Mouse (Mus musculus) intestine, embryonic 15.5 days (tissue): ENCODE results near the gene Vwa3b. TPM values are rescaled to one million over a fixed set of nuclear protein-coding genes. Genes with fewer than 3 reads are reported as not detected.

Source experiments
- ATAC-seq: fragments of 200-750 bp; cut with Nextera tagmentation; 2 replicates; pipeline ENCODE4 v1.8.0; 2017; ENCODE audit warnings: moderate TSS enrichment, moderate library complexity
- H3K27ac ChIP-seq: fragments of 300-500 bp; sonication (generic); 2 replicates; pipeline ENCODE4 v1.5.1; 2015; ENCODE audit warnings: mild to moderate bottlenecking, inconsistent platforms
- H3K27me3 ChIP-seq: fragments of 300-500 bp; sonication (generic); replicated peaks from 2 replicates; pipeline ENCODE4 v1.6.1; 2015; ENCODE audit warnings: inconsistent platforms
- H3K36me3 ChIP-seq: fragments of 300-500 bp; sonication (generic); 2 replicates; pipeline ENCODE4 v1.6.1; 2015; ENCODE audit warnings: inconsistent platforms
- H3K4me1 ChIP-seq: fragments of 300-500 bp; sonication (generic); replicated peaks from 2 replicates; pipeline ENCODE4 v1.6.1; 2015; ENCODE audit warnings: inconsistent platforms
- H3K4me2 ChIP-seq: fragments of 300-500 bp; sonication (generic); replicated peaks from 2 replicates; pipeline ENCODE4 v1.6.1; 2015; ENCODE audit warnings: mild to moderate bottlenecking, inconsistent platforms
- H3K4me3 ChIP-seq: fragments of 300-500 bp; sonication (generic); replicated peaks from 2 replicates; pipeline ENCODE4 v1.5.1; 2015; ENCODE audit warnings: inconsistent platforms
- H3K9ac ChIP-seq: fragments of 300-500 bp; sonication (generic); 2 replicates; pipeline ENCODE4 v1.6.1; 2015; ENCODE audit warnings: inconsistent platforms
- H3K9me3 ChIP-seq: fragments of 300-500 bp; sonication (generic); 2 replicates; pipeline ENCODE4 v1.6.1; 2016; ENCODE audit warnings: inconsistent platforms
- WGBS: fragments of 180-500 bp; shearing (Covaris S2); methylation state at CpG from one replicate; pipeline ENCODE4 v1.1.7; 2015; 5-methylcytosine and 5-hydroxymethylcytosine counted together
- polyA plus RNA-seq: library from polyadenylated mRNA; unstranded; fragments of >200 nt; fragmentation: Nextera tagmentation; extraction: Ambion mirVana; gene quantifications from 2 replicates; pipeline ENCODE4 v1.2.1, GENCODE M21; 2015

The Vwa3b gene
- 1.7 and 1.9 TPM in 2 replicates for polyA plus RNA-seq

DNA sequence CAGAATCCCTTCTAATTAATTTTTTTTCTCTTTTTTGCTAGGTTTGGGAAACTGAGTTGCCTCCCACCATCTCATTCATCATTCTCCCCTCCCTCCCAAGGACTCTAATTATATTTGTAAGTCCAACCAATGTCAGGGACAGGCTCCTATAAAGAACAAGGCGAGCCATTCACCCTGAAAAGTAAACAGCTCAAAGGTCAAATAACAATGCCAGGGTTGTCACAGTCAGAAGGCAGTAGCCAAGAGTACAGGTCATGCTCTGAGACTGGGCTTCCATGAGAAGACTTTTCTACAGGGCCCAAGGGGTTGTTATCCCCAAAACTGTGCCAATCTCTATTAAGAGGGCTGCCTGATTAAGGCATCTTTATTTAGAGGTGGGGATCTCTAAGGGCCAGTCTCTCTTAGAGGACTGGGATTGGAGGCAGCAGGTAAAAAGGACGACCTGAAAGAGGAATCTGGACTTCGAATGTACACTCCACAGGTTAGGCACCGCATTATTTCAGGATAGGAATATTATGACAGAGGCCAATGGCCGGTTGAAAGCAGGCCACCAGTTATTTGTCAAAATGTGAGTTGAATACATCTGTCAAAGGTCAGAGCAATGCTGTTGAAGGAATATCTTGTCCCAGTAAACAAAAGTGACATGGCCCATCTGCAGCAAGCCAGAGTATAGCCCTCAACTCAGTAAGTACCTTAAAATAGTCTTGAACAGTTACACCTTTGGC, at the start of gene Vwa3b:
Gene Vwa3b, plus strand, starts transcription at position 635 of the 725 bp plus-strand sequence.
- H3K27ac ChIP-seq, result no peak within 1 kb of the TSS
- WGBS, result 56% methylated on average over 5 of the region's 5 CpGs
- H3K36me3 ChIP-seq, result no peaks in the 10 kb centered on the region
- H3K9ac ChIP-seq, result no peak within 1 kb of the TSS
- no peak within 1 kb of the TSS for H3K4me2 ChIP-seq
- H3K4me3 ChIP-seq, result no peak within 1 kb of the TSS
- peaks cover 7% of the 10 kb centered on the region; the same call in 1 of the 2 replicates for H3K4me1 ChIP-seq
- ATAC-seq, result 0 out of 2 replicates have a peak, but pooled peaks have one; percentile 39
- no peaks in the 10 kb centered on the region for H3K9me3 ChIP-seq
- no peaks in the 10 kb centered on the region for H3K27me3 ChIP-seq

DNA sequence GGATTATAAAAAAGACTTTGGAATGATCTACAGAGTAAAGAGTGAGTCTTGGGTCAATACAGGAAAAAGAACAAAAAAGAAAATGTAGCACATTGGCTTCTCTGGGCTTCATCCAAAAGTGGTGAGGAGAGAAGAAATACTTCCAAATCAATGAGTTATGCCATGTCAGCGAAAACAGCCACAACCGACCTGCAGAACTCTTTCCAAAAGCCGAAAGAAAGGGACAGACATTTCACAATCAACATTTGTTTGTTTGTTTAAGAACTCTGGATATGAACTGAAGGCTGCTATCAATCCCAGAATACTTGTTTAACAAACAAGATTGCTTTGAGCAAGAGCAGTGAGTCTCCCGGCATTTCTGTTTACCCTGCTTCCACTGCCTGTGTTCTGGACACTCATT, 49.6 kb upstream of the Vwa3b start:
- no peak for ATAC-seq
- Histone ChIP-seq H3K9ac (no peak overlapping the region), H3K27me3 (no peaks in the 10 kb centered on the region), H3K36me3 (no peaks in the 10 kb centered on the region), H3K4me2 (no peak overlapping the region), H3K9me3 (no peaks in the 10 kb centered on the region), H3K27ac (no peak overlapping the region), H3K4me1 (no peaks in the 10 kb centered on the region), H3K4me3 (no peak overlapping the region)
- WGBS, result 67% methylated on average over 4 of the region's 4 CpGs

DNA sequence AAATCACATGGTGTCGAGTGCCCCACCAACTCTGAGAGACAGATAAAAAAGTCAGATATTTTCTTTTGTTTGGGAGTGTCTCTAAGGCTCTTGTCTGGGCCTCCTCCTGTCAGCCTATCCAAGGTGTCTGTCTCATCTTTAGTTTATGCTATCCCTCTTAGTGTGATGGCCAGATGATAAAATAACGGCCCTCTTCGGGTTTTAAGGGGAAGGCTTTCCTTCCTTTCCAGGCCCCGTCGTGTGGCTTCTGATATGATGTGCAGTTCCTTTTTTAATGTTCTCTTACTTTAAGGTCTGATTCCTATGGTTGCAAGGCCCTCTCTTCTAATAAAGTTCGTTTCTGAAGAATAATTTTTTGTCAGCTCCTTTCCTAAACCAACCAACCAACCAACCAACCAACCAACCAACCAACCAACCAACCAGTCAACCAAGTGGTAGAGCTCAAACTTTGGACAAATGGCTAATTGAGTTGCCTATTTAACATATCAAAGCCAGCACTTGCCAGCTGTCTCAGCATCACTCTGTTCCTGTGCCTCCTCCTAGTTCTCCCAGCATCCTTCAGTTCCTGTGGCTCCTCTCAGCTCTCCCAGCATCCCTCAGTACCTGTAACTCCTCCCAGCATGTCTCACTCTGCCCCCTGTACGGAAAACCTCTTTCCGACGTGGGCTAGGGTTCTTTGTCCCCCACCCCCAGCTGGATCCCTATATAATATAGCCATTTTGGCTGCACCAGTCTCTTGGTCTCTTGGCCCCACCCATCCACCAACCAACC, 44.0 kb upstream of the Vwa3b start:
- WGBS, result 79% methylated on average over 9 of the region's 9 CpGs
- H3K27me3 ChIP-seq, result no peaks in the 10 kb centered on the region
- no peaks in the 10 kb centered on the region for H3K9me3 ChIP-seq
- no peaks in the 10 kb centered on the region for H3K36me3 ChIP-seq
- H3K4me1 ChIP-seq, result no peaks in the 10 kb centered on the region
- no peak overlapping the region for H3K4me3 ChIP-seq
- H3K27ac ChIP-seq, result no peak overlapping the region
- no peak overlapping the region for H3K9ac ChIP-seq
- no peak for ATAC-seq
- H3K4me2 ChIP-seq, result no peak overlapping the region

DNA sequence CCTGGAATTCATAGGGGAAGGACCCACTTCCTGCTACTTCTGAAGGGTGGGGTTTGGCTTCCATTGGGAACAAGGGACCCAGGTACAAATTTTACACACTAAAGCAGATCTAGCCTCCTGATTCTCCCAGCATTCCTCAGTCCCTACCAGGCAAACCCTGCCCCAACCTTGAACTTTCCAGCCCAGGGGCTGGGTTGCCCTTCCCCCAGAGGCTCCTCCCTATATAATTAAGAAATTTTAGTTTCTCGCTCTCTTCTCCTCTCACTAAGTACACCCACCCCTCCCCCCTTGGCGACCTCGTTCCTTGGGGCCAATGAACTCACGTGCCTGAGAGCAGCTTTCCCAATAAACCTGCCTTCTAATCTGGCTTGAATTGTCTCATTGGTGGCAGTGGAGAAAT, 42.6 kb upstream of the Vwa3b start:
- Histone ChIP-seq H3K9ac (no peak overlapping the region), H3K27ac (no peak overlapping the region), H3K4me2 (no peak overlapping the region), H3K9me3 (no peaks in the 10 kb centered on the region), H3K4me3 (no peak overlapping the region), H3K4me1 (no peaks in the 10 kb centered on the region), H3K27me3 (no peaks in the 10 kb centered on the region), H3K36me3 (no peaks in the 10 kb centered on the region)
- WGBS, result 24% methylated on average over 4 of the region's 4 CpGs
- no peak for ATAC-seq

DNA sequence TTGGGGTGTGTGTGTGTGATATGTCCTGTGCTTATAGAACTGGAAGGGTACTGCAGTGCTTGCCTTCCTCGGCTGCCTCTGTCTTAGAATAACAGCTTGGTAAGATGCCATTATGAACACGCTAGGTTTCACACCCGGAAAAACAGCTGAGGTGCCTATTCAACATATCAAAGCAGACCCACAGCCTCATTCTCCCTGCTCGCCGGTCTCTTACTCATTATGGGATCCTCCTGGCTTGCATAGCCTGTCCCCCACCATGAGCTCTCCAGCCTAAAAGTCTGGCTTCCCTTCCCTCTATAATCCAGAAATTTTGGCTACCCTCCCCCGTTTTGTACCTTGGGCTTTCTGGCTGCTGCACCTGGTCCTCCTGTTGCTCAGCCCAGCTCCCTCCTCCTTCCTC, 42.0 kb upstream of the Vwa3b start:
- Histone ChIP-seq H3K27ac (no peak overlapping the region), H3K4me3 (no peak overlapping the region), H3K4me2 (no peak overlapping the region), H3K27me3 (no peaks in the 10 kb centered on the region), H3K9me3 (no peaks in the 10 kb centered on the region), H3K9ac (no peak overlapping the region), H3K36me3 (no peaks in the 10 kb centered on the region), H3K4me1 (no peaks in the 10 kb centered on the region)
- no peak for ATAC-seq
- WGBS, result 39% methylated on average over 6 of the region's 6 CpGs

DNA sequence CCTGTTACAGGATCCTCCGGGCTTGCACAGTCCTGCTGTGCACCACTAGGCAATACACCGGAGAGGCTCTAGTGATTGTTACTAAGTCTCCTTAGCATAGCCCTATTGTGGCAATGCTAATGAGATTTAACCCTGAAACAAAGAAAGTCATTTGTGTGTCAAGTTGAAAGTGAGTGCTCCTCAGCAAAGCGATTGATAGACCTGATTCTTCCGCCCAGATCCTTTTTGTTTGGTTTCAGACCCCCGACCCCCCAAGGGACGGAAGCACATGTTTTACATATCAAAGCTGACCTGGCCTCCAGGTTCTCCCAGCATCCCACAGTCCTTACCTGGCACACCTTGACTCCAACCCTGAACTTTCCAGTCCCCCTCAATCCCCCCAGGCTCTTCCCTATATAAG, 40.5 kb upstream of the Vwa3b start:
- no peaks in the 10 kb centered on the region for H3K4me1 ChIP-seq
- no peaks in the 10 kb centered on the region for H3K9me3 ChIP-seq
- no peak overlapping the region for H3K27ac ChIP-seq
- no peak for ATAC-seq
- H3K4me2 ChIP-seq, result no peak overlapping the region
- no peak overlapping the region for H3K4me3 ChIP-seq
- no peaks in the 10 kb centered on the region for H3K27me3 ChIP-seq
- H3K9ac ChIP-seq, result no peak overlapping the region
- H3K36me3 ChIP-seq, result no peaks in the 10 kb centered on the region
- WGBS, result 59% methylated on average over 6 of the region's 6 CpGs

DNA sequence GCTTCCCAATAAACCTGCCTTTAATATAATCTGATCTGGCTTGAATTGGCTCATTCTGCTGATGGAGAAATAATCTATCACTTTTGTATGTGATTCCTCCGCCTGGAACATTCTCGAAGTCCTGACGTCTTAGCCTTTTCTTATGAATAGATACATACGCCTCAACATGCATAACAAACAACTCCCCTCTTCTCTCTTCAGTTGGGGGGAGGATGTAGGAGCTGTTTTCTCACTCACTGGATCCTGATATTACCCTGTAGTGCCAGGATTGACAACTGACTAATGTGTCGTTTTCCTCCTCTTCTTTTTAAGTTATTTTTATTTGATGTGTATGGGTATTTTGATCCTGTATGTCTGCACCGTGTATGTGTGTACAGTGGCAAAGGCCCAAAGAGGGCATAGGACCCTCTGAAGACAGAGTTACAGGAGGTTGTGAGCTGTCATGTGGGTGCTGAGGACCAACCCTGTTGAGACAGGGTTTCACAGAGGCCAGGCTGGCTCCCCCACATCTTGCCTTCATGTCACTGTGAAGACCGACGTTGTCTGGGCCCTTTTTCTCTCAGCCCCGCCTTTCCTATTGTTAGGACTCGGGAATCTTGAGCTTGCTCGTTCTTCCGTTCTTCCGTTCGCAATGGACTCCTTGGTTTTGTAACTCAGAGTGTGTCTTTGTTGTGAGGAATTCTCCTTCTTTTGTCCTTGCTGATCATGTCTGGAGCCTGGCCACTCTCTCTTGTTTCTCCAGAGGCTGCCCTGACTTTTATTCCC, 39.8 kb upstream of the Vwa3b start:
- Histone ChIP-seq H3K27ac (no peak overlapping the region), H3K4me1 (no peaks in the 10 kb centered on the region), H3K9ac (no peak overlapping the region), H3K4me3 (no peak overlapping the region), H3K36me3 (no peaks in the 10 kb centered on the region), H3K4me2 (no peak overlapping the region), H3K9me3 (no peaks in the 10 kb centered on the region), H3K27me3 (no peaks in the 10 kb centered on the region)
- ATAC-seq, result no peak
- 75% methylated on average over 14 of the region's 14 CpGs for WGBS

DNA sequence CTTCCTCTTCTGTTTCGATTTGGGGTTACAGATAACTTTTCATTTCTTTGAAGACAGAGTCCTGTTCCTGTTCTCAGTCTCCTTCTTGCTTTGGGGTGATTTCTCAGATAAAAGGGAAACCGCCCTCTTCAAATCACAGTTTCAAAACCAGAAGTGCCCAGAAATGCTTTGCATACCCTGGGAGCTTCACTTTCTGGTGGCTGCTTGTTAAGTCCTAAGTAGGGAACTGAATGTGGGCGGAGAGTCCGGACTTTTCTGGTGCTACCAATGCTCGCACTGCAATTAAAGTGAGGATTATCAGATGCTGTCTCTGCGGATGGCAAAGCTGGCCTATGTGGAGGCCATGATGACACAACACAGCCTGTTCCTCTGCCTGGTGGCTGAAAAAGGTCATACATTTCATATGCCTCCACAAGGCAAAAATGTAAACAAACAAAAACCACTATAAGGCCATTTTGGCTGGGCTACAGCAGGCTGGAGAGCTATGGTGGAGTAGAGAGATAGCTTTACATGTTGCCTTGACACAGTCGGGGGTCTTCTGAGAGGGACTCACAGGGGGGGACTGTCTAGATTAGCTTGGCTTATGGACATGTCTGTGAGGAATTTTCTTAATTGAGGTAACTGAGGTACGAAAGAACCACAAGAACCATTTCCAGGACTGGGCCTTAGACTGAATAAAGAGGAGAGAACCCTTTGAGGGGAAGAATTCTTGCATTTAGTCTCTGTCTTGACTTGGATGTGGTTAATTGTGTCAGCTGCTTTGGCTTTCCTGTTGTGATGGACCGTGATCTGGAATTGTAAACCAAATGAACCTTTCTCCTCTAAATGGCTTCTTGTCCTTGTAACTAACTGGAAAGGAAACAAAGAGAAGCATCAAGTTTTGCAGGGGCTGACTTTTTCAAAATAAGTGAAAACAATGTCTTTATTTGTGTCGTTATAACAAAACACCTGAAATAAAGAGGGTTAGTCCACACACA, 38.9 kb upstream of the Vwa3b start:
- Histone ChIP-seq H3K9me3 (no peaks in the 10 kb centered on the region), H3K27ac (no peak overlapping the region), H3K4me3 (no peak overlapping the region), H3K4me1 (no peaks in the 10 kb centered on the region), H3K27me3 (no peaks in the 10 kb centered on the region), H3K9ac (no peak overlapping the region), H3K36me3 (no peaks in the 10 kb centered on the region), H3K4me2 (no peak overlapping the region)
- ATAC-seq, result no peak
- 78% methylated on average over 10 of the region's 10 CpGs for WGBS

DNA sequence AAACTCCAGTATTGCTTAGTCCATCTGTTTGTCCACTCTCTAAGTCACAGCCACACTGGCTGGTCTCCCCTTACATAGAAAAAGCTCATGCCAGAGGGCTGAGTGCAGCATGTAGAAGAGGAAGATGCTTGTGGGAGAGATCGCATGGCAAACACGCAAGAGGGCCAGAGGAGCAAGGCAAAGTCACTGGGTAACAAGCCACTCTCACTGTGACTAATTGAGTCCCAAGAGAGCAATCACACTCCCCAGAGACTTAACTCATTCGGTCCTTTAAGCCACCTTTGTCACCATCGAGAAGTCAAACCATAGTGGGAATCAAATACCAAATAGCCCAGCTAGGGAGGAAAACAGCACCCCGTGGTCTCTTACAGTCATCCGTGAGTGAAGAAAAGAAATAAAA, 38.2 kb upstream of the Vwa3b start:
- Histone ChIP-seq H3K9ac (no peak overlapping the region), H3K4me3 (no peak overlapping the region), H3K4me1 (no peaks in the 10 kb centered on the region), H3K4me2 (no peak overlapping the region), H3K9me3 (no peaks in the 10 kb centered on the region), H3K36me3 (no peaks in the 10 kb centered on the region), H3K27me3 (no peaks in the 10 kb centered on the region), H3K27ac (no peak overlapping the region)
- WGBS, result 78% methylated on average over 6 of the region's 6 CpGs
- no peak for ATAC-seq

DNA sequence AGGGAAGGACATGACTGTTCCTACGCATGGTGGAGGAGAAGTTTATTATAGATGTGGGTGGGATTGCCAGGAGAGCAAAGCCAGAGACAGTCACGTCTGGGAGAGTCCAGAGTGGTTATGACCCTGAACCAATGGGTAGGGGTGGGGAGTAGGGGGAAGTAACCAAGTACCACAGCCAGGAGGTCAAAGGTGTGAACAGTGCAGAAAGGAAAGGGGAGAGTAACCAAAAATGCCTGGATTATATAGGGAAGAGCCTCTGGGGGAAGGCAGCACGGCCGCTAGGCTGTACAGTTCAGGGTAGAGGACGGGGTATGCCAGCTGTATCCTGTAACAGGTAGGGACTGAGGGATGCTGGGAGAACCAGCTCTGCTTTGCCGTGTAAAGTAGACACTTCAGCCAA, 37.8 kb upstream of the Vwa3b start:
- no peaks in the 10 kb centered on the region for H3K9me3 ChIP-seq
- no peaks in the 10 kb centered on the region for H3K27me3 ChIP-seq
- ATAC-seq, result no peak
- H3K9ac ChIP-seq, result no peak overlapping the region
- H3K4me1 ChIP-seq, result no peaks in the 10 kb centered on the region
- no peak overlapping the region for H3K4me3 ChIP-seq
- H3K27ac ChIP-seq, result no peak overlapping the region
- H3K4me2 ChIP-seq, result no peak overlapping the region
- no peaks in the 10 kb centered on the region for H3K36me3 ChIP-seq
- 50% methylated on average over 6 of the region's 6 CpGs for WGBS

DNA sequence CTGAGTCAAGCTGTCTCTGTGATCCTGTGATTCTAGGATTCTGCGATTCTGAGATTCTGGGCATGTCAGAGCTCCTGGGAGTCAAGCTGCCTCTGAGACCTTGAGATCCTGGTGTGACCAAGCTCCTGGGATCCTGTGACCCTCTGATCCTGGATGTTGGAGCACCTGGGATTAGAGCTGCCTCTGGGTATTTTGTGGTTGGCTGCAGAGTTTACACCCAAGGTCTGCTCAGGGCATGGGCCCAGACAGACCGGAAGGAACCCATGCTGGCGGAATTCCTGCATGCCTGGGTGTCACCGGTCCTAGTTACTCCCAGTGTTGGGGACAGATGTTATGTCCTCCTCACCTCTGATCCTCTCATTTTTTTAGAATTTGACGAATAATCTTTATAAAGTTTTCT, 32.1 kb upstream of the Vwa3b start:
- Histone ChIP-seq H3K36me3 (no peaks in the 10 kb centered on the region), H3K4me1 (peaks cover 7% of the 10 kb centered on the region; the same call in 1 of the 2 replicates), H3K9ac (no peak overlapping the region), H3K4me2 (no peak overlapping the region), H3K27me3 (no peaks in the 10 kb centered on the region), H3K27ac (no peak overlapping the region), H3K9me3 (no peaks in the 10 kb centered on the region), H3K4me3 (no peak overlapping the region)
- WGBS, result 89% methylated on average over 5 of the region's 5 CpGs
- no peak for ATAC-seq
